Mouse (Mus musculus): ENCODE results near the gene Zdhhc4.

DNA sequence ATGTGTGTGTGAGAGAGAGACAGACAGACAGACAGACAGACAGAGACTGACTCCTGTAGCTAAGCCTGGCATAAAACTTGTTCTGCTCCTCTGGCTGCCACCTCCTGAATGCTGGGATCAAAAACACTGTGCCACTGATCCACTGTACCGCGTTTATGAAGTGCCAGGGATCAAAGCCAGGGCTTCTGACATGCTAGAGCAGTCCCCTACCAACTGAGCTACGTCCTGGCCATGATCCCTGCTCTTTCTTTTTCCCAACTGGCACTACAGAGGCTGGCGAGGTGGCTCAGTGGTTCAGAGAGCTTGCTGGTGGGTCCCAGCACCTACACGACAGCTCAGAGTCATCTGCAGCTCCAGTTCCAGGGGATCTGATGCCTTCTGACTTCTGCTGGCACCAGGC lies 53.3 kb downstream of the Zdhhc4 start:
- TF ChIP-seq EP300 (IDR thresholded peaks at IDR 0.05) (no peak), CTCF (IDR thresholded peaks at IDR 0.05) (no peak)
